Mouse (Mus musculus): ENCODE measurements around the gene Adamtsl3.

DNA sequence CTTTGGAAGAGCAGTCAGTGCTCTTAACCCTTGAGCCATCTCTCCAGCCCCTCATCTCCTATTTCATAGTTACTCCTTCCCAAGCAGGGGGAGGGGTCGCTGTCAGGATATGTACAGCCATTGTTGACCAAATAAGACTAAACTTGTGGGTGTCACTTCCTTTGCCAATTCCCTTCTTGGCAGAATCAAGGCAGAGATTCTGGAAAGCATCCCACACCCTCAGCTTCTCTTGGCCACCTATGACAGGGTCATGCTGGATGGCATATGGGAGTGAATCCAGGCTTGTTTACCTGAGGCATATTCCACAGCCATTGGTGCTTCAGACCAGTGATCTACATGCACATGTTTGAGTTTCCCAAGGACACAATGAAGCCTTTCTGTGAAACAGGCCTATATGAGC is 42.8 kb downstream of the Adamtsl3 start:
- TF ChIP-seq POLR2A (IDR thresholded peaks at IDR 0.05; ENCODE audit: insufficient read depth, low read depth, low read length), result no peak
- no peak for TF ChIP-seq EP300 (IDR thresholded peaks at IDR 0.05; ENCODE audit: insufficient read depth, low read depth, low read length)
- TF ChIP-seq CTCF (IDR thresholded peaks at IDR 0.05), result no peak

Measured in heart, adult 2 months (tissue).